Mouse (Mus musculus) lung, adult 18-20 months (tissue): Measurements from ENCODE around the gene Gm4744.
"Not testable (repeated sequence)": the region's sequence is repeated elsewhere in the genome, so short reads cannot be mapped to it uniquely, and the experiment has no call there.

Experiments
- DNase-seq, 2 experiments: peaks; one replicate each; pipeline ENCODE4 v3.0.0; 2022; ENCODE audit warnings: mixed read lengths in 2 of 2

Gene Gm4744

DNA sequence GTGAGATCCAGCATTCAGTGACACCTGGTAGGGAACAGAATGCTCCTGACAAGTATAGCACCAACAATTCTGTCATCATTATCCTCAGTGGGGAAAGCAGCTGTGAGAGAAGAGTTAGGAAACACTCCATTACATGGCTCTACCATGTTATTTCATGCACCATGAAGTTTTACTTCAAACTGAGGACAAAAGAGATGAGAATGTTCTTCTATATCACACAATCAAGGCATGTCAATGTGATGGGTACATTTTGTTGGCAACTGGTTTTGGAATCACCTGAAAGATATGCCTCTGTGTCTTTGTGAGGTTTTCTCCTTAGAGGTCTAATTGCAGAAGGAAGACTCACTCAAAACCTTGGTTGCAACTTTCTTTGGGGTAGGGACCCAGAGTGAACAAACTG, at the start of gene Gm4744:
Gm4744 (minus strand) TSS at position 101 of the 400 bp plus-strand sequence.
- DNase-seq: no peak

GRCm38 (mm10) chr6:40999379-40999778, 47.7 kb upstream of the Gm4744 start, which contains the start of gene Gm2663:
Gene Gm2663, minus strand, starts transcription at chr6:40999479.
- DNase-seq: not testable (repeated sequence)

DNA sequence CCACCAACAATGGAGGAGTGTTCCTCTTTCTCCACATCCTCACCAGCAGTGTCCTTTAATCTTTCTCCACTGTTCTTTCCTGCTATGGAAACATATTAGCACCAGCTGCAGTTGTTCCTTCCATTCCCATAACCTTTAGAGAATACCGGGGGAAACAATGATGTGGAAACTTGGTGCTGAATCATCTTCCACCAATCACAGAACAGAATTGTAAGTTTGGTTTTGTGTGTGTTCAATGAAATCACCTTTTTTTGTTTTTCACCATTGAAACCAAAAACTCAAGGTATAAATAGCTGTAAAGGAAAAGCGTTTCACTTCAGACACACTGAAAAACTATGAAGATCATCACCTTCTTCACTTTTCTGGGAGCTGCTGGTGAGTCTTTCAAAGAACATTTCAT, 12.8 kb upstream of the Gm4744 start, which contains the start of gene 1810009J06Rik:
1810009J06Rik (plus strand) TSS at position 301 of the 400 bp plus-strand sequence.
- DNase-seq: not testable (repeated sequence)

DNA sequence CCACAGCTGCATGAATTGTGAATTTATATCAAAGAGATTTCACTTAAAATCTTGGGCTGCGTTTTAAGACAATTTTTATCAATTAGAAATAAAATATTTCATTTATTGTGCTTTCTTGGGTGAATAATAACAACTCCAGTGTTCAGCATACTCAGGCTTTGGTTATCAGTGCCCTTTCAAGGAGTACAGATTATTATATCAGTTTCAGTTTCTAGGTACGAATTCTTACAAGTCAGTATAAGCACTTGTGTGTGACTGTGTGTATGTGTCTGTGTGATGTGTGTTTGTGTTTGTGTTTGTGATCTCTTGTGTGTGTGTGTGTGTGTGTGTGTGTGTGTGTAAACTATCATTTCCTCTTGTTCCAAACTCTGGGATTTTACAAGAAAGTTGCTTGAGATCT, 2.0 kb upstream of the Gm4744 start:
- no peak for DNase-seq

GRCm38 (mm10) chr6:40940457-40940856, 11.2 kb downstream of the Gm4744 start, which contains the start of gene 1700074P13Rik:
Gene 1700074P13Rik, minus strand, starts transcription at chr6:40940557.
- no peak for DNase-seq

GRCm38 (mm10) chr6:40919954-40920353, 31.7 kb downstream of the Gm4744 start:
- no peak for DNase-seq

GRCm38 (mm10) chr6:40900287-40900686, 51.4 kb downstream of the Gm4744 start, which contains the start of gene Prss58:
Gene Prss58, minus strand, starts transcription at chr6:40900387.
- no peak for DNase-seq
